Mouse (Mus musculus): ENCODE measurements around the gene Tacc3.

The Tacc3 gene

DNA sequence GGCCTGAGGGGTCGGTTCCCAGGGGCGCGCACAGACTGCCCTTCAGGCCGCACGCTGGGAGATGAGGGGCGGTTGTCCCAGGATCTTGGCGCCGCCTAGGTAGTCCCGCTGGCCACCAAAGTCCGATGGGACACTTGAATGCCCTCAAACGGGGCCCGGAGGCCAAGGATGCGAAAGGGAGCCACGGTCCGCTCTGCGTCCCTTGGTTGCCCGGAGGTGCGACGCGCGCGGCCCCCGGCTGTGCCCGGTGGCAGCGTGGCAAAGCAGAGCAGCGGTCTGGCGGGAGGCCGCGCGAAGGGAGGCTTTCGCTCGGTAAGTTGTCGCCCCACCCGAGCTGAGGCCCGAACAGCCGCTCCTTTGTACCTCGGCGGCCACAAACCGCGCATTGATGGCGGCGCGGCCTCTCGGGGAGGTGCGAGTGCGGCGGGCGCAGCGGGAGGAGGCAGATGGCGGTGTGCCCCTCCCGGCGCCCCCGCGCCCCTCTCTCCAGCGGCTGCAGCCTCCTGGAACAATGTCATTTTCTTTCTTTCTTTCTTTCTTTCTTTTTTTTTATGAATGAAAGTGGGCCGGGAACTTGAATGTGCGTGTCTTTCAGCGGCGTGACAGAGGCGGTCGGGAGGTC lies 65.2 kb downstream of the Tacc3 start:
- DNase-seq (ENCODE audit: low spot score) = peak; percentile 50

- peak; percentile 52 for DNase-seq (ENCODE audit: low spot score)
Observed at GRCm38 (mm10) chr5:33723641-33724465, 65.9 kb downstream of the Tacc3 start.

DNA sequence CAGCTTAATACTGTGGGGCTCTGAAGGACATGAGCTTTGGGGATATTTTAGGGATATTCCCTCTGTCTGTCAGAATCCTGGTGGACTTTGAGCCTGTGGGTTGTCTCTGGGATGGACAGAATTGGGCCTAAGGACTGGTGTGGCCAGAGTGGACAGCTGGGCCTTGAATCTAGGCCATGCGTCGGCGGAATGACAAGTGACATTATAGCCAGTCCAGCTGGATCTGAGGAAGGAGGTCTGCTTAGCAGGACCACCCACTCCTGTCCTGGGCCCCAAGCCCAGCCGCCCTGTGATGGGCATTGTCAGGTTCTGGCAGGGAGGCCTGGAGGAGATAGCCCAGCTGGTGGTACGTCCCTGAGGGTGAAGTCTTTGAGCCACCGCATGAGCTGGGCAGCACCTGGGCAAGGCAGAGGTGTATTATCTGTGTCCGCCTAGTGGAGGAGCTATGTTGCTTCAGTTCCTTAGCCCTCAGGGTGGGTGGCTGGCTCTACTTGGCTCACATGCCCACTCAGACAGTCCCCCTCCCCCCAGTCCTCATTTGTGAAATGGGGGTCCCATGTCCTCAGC lies 68.2 kb downstream of the Tacc3 start:
- no peak for DNase-seq (ENCODE audit: low spot score)

DNA sequence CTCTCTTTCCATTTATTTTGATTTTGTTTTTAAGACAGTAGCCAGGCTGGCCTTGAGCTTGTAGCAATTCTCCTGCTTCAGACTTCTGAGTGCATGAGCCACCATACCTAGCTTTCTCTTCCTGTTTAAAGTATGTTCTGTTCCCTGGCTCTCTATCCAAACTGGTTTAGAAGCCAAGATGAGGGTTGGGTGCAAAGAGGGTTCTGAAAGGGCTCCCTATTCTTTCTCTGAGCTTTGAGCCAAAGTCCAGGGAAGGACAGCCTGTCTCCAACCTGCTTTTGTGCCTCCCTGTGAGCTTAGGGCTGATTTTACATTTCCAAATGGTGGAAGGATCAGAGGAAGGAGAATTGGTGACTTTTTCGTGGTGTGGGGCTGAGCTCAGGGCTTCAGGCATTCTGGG lies 69.0 kb downstream of the Tacc3 start:
- no peak for DNase-seq (ENCODE audit: low spot score)
